Mouse (Mus musculus) CH12.LX (cell line): ENCODE measurements around the gene Acrv1. TPM values are rescaled to one million over a fixed set of nuclear protein-coding genes. Genes with fewer than 3 reads are reported as not detected.

Experiments
- DNase-seq: peaks from one replicate; pipeline ENCODE4 v3.0.0-alpha.2; 2013; ENCODE audit errors: extremely low read depth
- H3K27ac ChIP-seq: 2 replicates; pipeline ENCODE4 v1.5.1; 2012; ENCODE audit warnings: low read depth, mild to moderate bottlenecking, control low read depth, moderate library complexity; ENCODE audit not compliant: insufficient read depth
- H3K27me3 ChIP-seq: replicated peaks from 2 replicates; pipeline ENCODE3; 2012; ENCODE audit warnings: inconsistent platforms
- H3K36me3 ChIP-seq, 2 experiments: replicated peaks in 1 of 2; 2 replicates each; pipeline versions ENCODE3 to v1.6.1; 2012; ENCODE audit warnings: inconsistent platforms in 1 of 2, low read length in 1 of 2, mild to moderate bottlenecking in 1 of 2, mixed read lengths in 1 of 2, moderate library complexity in 1 of 2; ENCODE audit not compliant: control insufficient read depth in 1 of 2, insufficient read depth in 1 of 2
- H3K4me1 ChIP-seq, 2 experiments: 2 replicates each; pipeline ENCODE4 v1.6.1; 2012; ENCODE audit warnings: inconsistent platforms in 1 of 2, moderate library complexity in 1 of 2; ENCODE audit not compliant: insufficient read depth in 2 of 2, control insufficient read depth in 1 of 2
- H3K4me2 ChIP-seq: 2 replicates; pipeline ENCODE4 v1.6.1; 2012; ENCODE audit warnings: low read depth, mild to moderate bottlenecking, control low read depth; ENCODE audit not compliant: poor library complexity, insufficient read depth, severe bottlenecking
- H3K4me3 ChIP-seq, 3 experiments: fragments of 150-350 bp in 1 of 3; sonication (generic) in 1 of 3; replicated peaks in 1 of 3; 2 replicates each; pipeline versions ENCODE3 to v1.5.1; 2011 to 2012; ENCODE audit warnings: low read depth in 2 of 3, low read length in 2 of 3, mild to moderate bottlenecking in 2 of 3, moderate library complexity in 2 of 3, control low read depth in 1 of 3, improper control_type of control experiment in 1 of 3, inconsistent platforms in 1 of 3, mixed read lengths in 1 of 3; ENCODE audit not compliant: poor library complexity in 1 of 3
- H3K79me2 ChIP-seq: replicated peaks from 2 replicates; pipeline ENCODE4 v1.6.1; 2012; ENCODE audit warnings: mild to moderate bottlenecking, moderate library complexity; ENCODE audit not compliant: control insufficient read depth, poor library complexity, insufficient read depth, severe bottlenecking; ENCODE audit errors: extremely low read depth
- H3K9ac ChIP-seq: 2 replicates; pipeline ENCODE4 v1.6.1; 2012; ENCODE audit warnings: low read depth, mild to moderate bottlenecking, control low read depth, moderate library complexity; ENCODE audit not compliant: insufficient read depth
- H3K9me3 ChIP-seq: replicated peaks from 2 replicates; pipeline ENCODE3; 2012; ENCODE audit warnings: low read length, inconsistent platforms, mixed read lengths
- BHLHE40 ChIP-seq: IDR thresholded peaks from 2 replicates; pipeline ENCODE4 v1.6.1; 2011; ENCODE audit warnings: mild to moderate bottlenecking, low read depth, low read length, improper control_type of control experiment
- CHD1 ChIP-seq: IDR thresholded peaks from 2 replicates; pipeline ENCODE4 v1.6.1; 2012; ENCODE audit warnings: low read depth, low read length, improper control_type of control experiment, inconsistent platforms
- CTCF ChIP-seq, 2 experiments: IDR thresholded peaks in 1 of 2; conservative IDR thresholded peaks in 1 of 2; 2 replicates each; pipeline ENCODE4 v1.5.1; 2011 to 2012; ENCODE audit warnings: low read depth in 2 of 2, low read length in 2 of 2, improper control_type of control experiment in 1 of 2, inconsistent platforms in 1 of 2, mild to moderate bottlenecking in 1 of 2, moderate library complexity in 1 of 2
- EP300 ChIP-seq: IDR thresholded peaks from 2 replicates; pipeline ENCODE4 v1.6.1; 2011; ENCODE audit warnings: low read length, improper control_type of control experiment
- ETS1 ChIP-seq: conservative IDR thresholded peaks from 2 replicates; pipeline ENCODE4 v1.6.1; 2012; ENCODE audit warnings: low read depth, mild to moderate bottlenecking, inconsistent platforms, low read length, improper control_type of control experiment, moderate library complexity
- HCFC1 ChIP-seq: IDR thresholded peaks from 2 replicates; pipeline ENCODE4 v1.6.1; 2012; ENCODE audit warnings: low read depth, mild to moderate bottlenecking, inconsistent platforms, low read length, improper control_type of control experiment
- KAT2A ChIP-seq: IDR thresholded peaks from 2 replicates; pipeline ENCODE4 v1.6.1; 2012; ENCODE audit warnings: low read length, improper control_type of control experiment, inconsistent platforms; ENCODE audit not compliant: insufficient replicate concordance
- MAFK ChIP-seq: IDR thresholded peaks from 2 replicates; pipeline ENCODE4 v1.6.1; 2011; ENCODE audit warnings: low read length, improper control_type of control experiment; ENCODE audit not compliant: insufficient replicate concordance
- MAX ChIP-seq: IDR thresholded peaks from 2 replicates; pipeline ENCODE4 v1.6.1; 2011; ENCODE audit warnings: low read length, improper control_type of control experiment
- MXI1 ChIP-seq: IDR thresholded peaks from 2 replicates; pipeline ENCODE4 v1.6.1; 2011; ENCODE audit warnings: mild to moderate bottlenecking, low read depth, low read length, improper control_type of control experiment
- NELFE ChIP-seq: IDR thresholded peaks from 2 replicates; pipeline ENCODE4 v1.6.1; 2011; ENCODE audit warnings: low read depth, low read length, improper control_type of control experiment
- NRF1 ChIP-seq: IDR thresholded peaks from 2 replicates; pipeline ENCODE4 v1.6.1; 2014; ENCODE audit warnings: low read depth, mild to moderate bottlenecking, inconsistent platforms, low read length, improper control_type of control experiment, moderate library complexity
- PAX5 ChIP-seq: IDR thresholded peaks from 2 replicates; pipeline ENCODE4 v1.6.1; 2012; ENCODE audit warnings: low read length, inconsistent platforms, mixed read lengths
- POLR2AphosphoS2 ChIP-seq: IDR thresholded peaks from 2 replicates; pipeline ENCODE4 v1.6.1; 2011; ENCODE audit warnings: low read depth, low read length, improper control_type of control experiment
- RAD21 ChIP-seq: IDR thresholded peaks from 2 replicates; pipeline ENCODE4 v1.6.1; 2011; ENCODE audit warnings: low read depth, mild to moderate bottlenecking, low read length, improper control_type of control experiment, moderate library complexity
- RCOR1 ChIP-seq: conservative IDR thresholded peaks from 2 replicates; pipeline ENCODE4 v1.6.1; 2012; ENCODE audit warnings: low read depth, mild to moderate bottlenecking, inconsistent platforms, low read length, improper control_type of control experiment
- SMC3 ChIP-seq: IDR thresholded peaks from 2 replicates; pipeline ENCODE4 v1.6.1; 2011; ENCODE audit warnings: low read depth, low read length, improper control_type of control experiment
- TBP ChIP-seq: conservative IDR thresholded peaks from 2 replicates; pipeline ENCODE4 v1.6.1; 2011; ENCODE audit warnings: low read depth, low read length, improper control_type of control experiment
- USF1 ChIP-seq: IDR thresholded peaks from 2 replicates; pipeline ENCODE4 v1.6.1; 2014; ENCODE audit warnings: low read depth, mild to moderate bottlenecking, inconsistent platforms, low read length, improper control_type of control experiment
- ZKSCAN1 ChIP-seq: IDR thresholded peaks from 2 replicates; pipeline ENCODE4 v1.6.1; 2012; ENCODE audit warnings: low read depth, inconsistent platforms, low read length, improper control_type of control experiment, borderline replicate concordance
- ZNF384 ChIP-seq: IDR thresholded peaks from 2 replicates; pipeline ENCODE4 v1.6.1; 2012; ENCODE audit warnings: low read depth, low read length, improper control_type of control experiment, inconsistent platforms
- dilution Hi-C: fragments of 300-500 bp; cut with MboI; formaldehyde crosslinking; loops from 2 replicates; pipeline ENCODE4 v1.14.3; 2020; ENCODE audit warnings: low sequenced_read_pairs; ENCODE audit not compliant: extremely low pct_unique_long_range_greater_than_20kb, extremely low pct_ligation_motif_present
- in situ Hi-C: fragments of 300-500 bp; cut with MboI; formaldehyde crosslinking; loops from 3 replicates; pipeline ENCODE4 v1.14.3; 2019; ENCODE audit warnings: low sequenced_read_pairs, low pct_ligation_motif_present, low pct_unique_long_range_greater_than_20kb, mixed read lengths
- polyA plus RNA-seq: library from polyadenylated mRNA; unstranded; fragments of >175 nt; gene quantifications from 2 replicates; pipeline ENCODE4 v1.2.1, GENCODE M21; 2012; ENCODE audit warnings: low read depth; ENCODE audit not compliant: insufficient read length
- total RNA-seq, 2 experiments: library from RNA; depleted of rRNA; stranded (reverse); fragments of 300-350 nt in 1 of 2; fragments of >200 nt in 1 of 2; gene quantifications; 2 replicates each; pipeline ENCODE4 v1.2.3; 2012 to 2014

Acrv1 gene
- total and polyA plus RNA-seq, 3 experiments = not detected

GRCm38 (mm10) chr9:36687329-36687728 lies 5.7 kb upstream of the Acrv1 start:
- Histone ChIP-seq H3K9ac (no peak overlapping the region), H3K27ac (no peak overlapping the region), H3K79me2 (no peaks in the 10 kb centered on the region), H3K36me3 (no peaks in the 10 kb centered on the region), H3K4me2 (no peak overlapping the region), H3K27me3 (no peaks in the 10 kb centered on the region), H3K9me3 (no peaks in the 10 kb centered on the region), H3K4me3 (no peak overlapping the region), H3K4me1 (no peaks in the 10 kb centered on the region)
- dilution Hi-C loops (no loop called here), in situ Hi-C loops (no loop called here)
- no peak for TF ChIP-seq NRF1
- peak in 1 of 2 experiments; percentile 70; a peak in 2 of 4 replicates for TF ChIP-seq CTCF (conservative IDR thresholded peaks at IDR 0.05 in 1 of 2, IDR thresholded peaks at IDR 0.05 in 1 of 2; ENCODE audit: low read depth in 2 of 2, low read length in 2 of 2)
- no peak for TF ChIP-seq ZKSCAN1
- TF ChIP-seq RAD21 = peak; percentile 78
- no peak for TF ChIP-seq EP300
- TF ChIP-seq SMC3 = peak; percentile 50
- DNase-seq = peak; percentile 34

- no peak for DNase-seq
- Histone ChIP-seq H3K9me3 (no peaks in the 10 kb centered on the region), H3K27me3 (no peaks in the 10 kb centered on the region), H3K27ac (no peak overlapping the region), H3K4me3 (no peak overlapping the region), H3K79me2 (no peaks in the 10 kb centered on the region), H3K4me1 (no peaks in the 10 kb centered on the region), H3K4me2 (no peak overlapping the region), H3K9ac (no peak overlapping the region), H3K36me3 (peaks cover 0 to 2% of the 10 kb centered on the region in 2 experiments)
- dilution Hi-C loops = no loop called here
- TF ChIP-seq ZNF384 = no peak
- in situ Hi-C loops = no loop called here
These were observed 1.3 kb downstream of the Acrv1 start for GRCm38 (mm10) chr9:36694276-36694675.

- Histone ChIP-seq H3K4me2 (no peak overlapping the region), H3K9ac (no peak overlapping the region), H3K27me3 (no peaks in the 10 kb centered on the region), H3K9me3 (no peaks in the 10 kb centered on the region), H3K4me1 (no peaks in the 10 kb centered on the region), H3K27ac (no peak overlapping the region), H3K79me2 (no peaks in the 10 kb centered on the region), H3K36me3 (peaks cover 8 to 55% of the 10 kb centered on the region in 2 experiments), H3K4me3 (no peak overlapping the region)
- DNase-seq = no peak
- dilution Hi-C loops (no loop called here), in situ Hi-C loops (loop anchor here (25.0 kb wide), 1 partner anchor 269 kb away; the partner anchor contains the start of gene Gm7257)
- no peak for TF ChIP-seq ETS1
- TF ChIP-seq MAX = no peak
- TF ChIP-seq USF1 = no peak
- no peak for TF ChIP-seq PAX5
- no peak for TF ChIP-seq NELFE
- TF ChIP-seq BHLHE40 = no peak
- no peak for TF ChIP-seq TBP
- TF ChIP-seq NRF1 = no peak
- no peak for TF ChIP-seq MXI1
- TF ChIP-seq RCOR1 = no peak
- no peak for TF ChIP-seq HCFC1
- TF ChIP-seq ZNF384 = no peak
- TF ChIP-seq RAD21 = no peak
- TF ChIP-seq MAFK = no peak
- no peak for TF ChIP-seq CHD1
- TF ChIP-seq KAT2A = no peak
- no peak for TF ChIP-seq POLR2AphosphoS2
- TF ChIP-seq CTCF (conservative IDR thresholded peaks at IDR 0.05 in 1 of 2, IDR thresholded peaks at IDR 0.05 in 1 of 2; ENCODE audit: low read depth in 2 of 2, low read length in 2 of 2) = no peak
- no peak for TF ChIP-seq EP300
These were observed 12.9 kb downstream of the Acrv1 start for GRCm38 (mm10) chr9:36705923-36706322.
